Mouse (Mus musculus) olfactory bulb, adult 2 months (tissue): ENCODE measurements around the gene Nup43. TPM values are rescaled to one million over a fixed set of nuclear protein-coding genes. Genes with fewer than 3 reads are reported as not detected.
A peak's percentile ranks its signal among the peaks of the same experiment; 100 is the strongest.

ENCODE experiments used
- H3K27ac ChIP-seq: fragments of 200-500 bp; 2 replicates; pipeline ENCODE4 v1.5.1; 2012; ENCODE audit warnings: low read depth, low read length; ENCODE audit not compliant: insufficient read depth
- H3K4me1 ChIP-seq: fragments of 200-500 bp; 2 replicates; pipeline ENCODE4 v1.6.1; 2012; ENCODE audit warnings: low read length; ENCODE audit not compliant: control insufficient read depth, insufficient read depth
- H3K4me3 ChIP-seq: fragments of 200-500 bp; 2 replicates; pipeline ENCODE4 v1.5.1; 2012; ENCODE audit warnings: mild to moderate bottlenecking, low read depth, low read length, moderate library complexity; ENCODE audit not compliant: insufficient read depth
- CTCF ChIP-seq: fragments of 200-500 bp; IDR thresholded peaks from 2 replicates; pipeline ENCODE4 v1.5.1; 2012; ENCODE audit warnings: low read depth, mild to moderate bottlenecking, low read length, moderate library complexity; ENCODE audit not compliant: insufficient read depth
- POLR2A ChIP-seq: fragments of 200-500 bp; IDR thresholded peaks from 2 replicates; pipeline ENCODE4 v1.6.1; 2012; ENCODE audit warnings: mild to moderate bottlenecking, low read depth, low read length, moderate library complexity; ENCODE audit not compliant: insufficient read depth
- WGBS: fragments of 180-500 bp; shearing (Covaris S2); methylation state at CpG from one replicate; pipeline ENCODE4 v1.1.7; 2018; 5-methylcytosine and 5-hydroxymethylcytosine counted together
- polyA plus RNA-seq: library from polyadenylated mRNA; stranded (reverse); fragments of >200 nt; gene quantifications from 2 replicates; pipeline ENCODE4 v1.2.4, GENCODE M21; 2012; ENCODE audit warnings: low replicate concordance; ENCODE audit not compliant: missing spikeins, insufficient read depth, insufficient read length

Nup43 gene
- polyA plus RNA-seq, 1 experiment, result not detected

DNA sequence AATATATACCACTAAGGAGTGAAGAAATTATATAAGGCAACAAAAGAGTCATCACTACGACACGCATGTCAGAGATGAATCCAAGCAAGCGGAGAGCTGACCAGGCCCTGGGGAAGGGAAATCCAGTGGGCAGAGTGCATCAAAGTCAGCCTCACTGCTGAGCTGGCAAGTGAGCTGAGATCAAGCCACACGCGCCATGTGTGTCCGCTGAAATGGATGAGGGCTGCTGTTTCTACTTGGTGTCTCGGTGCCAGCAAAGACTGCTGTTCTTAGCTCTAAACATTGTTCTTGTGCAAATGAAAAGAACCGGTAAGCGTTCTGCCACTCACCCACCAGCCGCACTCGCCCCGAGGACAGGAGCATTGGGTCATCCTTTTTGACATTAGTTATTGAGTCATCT is 26.9 kb upstream of the Nup43 start:
- TF ChIP-seq POLR2A (no peak), CTCF (no peak)
- WGBS, result 93% methylated on average over 12 of the region's 12 CpGs
- Histone ChIP-seq H3K27ac (no peak overlapping the region), H3K4me3 (no peak overlapping the region), H3K4me1 (no peaks in the 10 kb centered on the region)

DNA sequence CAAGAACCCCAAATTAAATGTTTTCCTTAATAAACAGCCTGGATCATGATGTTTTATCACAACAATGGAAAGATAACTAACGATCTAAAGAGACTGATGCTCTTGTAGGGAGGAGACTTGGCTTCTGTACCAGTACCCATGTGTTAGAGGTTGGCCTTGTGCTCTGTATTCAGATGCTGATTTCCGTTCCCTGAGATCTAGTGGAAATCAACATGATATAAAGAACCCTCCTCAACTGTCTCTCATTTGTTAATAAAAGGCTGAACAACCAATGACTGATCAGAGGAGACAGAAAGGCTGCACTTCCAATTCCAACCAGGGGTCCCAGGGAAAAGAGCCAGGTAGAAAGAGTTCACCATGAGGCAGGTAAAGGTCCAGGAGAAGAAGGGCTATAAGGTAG is 21.4 kb upstream of the Nup43 start:
- no peak overlapping the region for H3K27ac ChIP-seq
- TF ChIP-seq CTCF, result no peak
- no peak overlapping the region for H3K4me3 ChIP-seq
- no peaks in the 10 kb centered on the region for H3K4me1 ChIP-seq
- 33% methylated on average over 2 of the region's 2 CpGs for WGBS

DNA sequence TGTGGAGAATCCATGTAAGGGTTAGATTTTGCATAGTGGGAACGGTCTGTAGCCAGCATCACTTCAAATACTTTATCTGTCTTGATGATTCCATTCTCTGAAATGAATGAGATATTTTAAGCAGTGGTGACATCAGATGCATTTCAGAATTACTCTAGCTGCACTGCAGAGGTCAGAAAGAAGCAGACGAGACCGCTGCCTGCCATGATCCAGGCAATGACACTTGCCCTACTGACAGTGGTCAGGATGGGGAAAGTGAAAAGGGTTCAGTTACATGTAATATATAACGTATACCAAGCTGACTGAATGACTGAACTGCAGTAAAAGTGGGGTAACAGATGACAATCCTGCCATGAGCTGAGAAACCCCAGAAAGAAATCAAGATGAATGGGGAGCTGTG is 18.2 kb upstream of the Nup43 start:
- TF ChIP-seq CTCF, result no peak
- TF ChIP-seq POLR2A, result no peak
- Histone ChIP-seq H3K4me3 (no peak overlapping the region), H3K4me1 (no peaks in the 10 kb centered on the region), H3K27ac (no peak overlapping the region)
- WGBS, result 86% methylated on average over 4 of the region's 4 CpGs

DNA sequence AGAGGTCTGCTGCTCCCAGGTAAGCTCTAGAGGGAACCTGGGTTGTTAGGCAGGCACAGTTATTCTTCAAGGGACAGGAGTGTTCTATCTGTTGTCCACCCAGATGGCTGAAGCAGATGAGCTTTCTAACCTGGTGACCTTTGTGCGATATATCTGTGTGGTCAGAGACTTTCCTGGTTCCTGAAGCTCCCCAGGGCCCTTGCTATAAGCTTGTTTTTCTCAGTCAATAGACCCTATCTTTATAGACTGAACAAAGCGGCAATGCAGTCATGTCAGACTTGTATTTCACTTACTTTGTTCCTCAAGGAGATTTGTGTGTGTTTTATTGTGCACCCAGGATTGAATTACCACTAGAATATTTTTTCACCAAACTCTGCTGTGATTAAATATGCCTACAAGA is 16.2 kb upstream of the Nup43 start:
- H3K27ac ChIP-seq, result no peak overlapping the region
- WGBS, result 97% methylated on average over 2 of the region's 2 CpGs
- TF ChIP-seq POLR2A, result no peak
- TF ChIP-seq CTCF, result no peak
- no peak overlapping the region for H3K4me3 ChIP-seq
- H3K4me1 ChIP-seq, result no peaks in the 10 kb centered on the region

DNA sequence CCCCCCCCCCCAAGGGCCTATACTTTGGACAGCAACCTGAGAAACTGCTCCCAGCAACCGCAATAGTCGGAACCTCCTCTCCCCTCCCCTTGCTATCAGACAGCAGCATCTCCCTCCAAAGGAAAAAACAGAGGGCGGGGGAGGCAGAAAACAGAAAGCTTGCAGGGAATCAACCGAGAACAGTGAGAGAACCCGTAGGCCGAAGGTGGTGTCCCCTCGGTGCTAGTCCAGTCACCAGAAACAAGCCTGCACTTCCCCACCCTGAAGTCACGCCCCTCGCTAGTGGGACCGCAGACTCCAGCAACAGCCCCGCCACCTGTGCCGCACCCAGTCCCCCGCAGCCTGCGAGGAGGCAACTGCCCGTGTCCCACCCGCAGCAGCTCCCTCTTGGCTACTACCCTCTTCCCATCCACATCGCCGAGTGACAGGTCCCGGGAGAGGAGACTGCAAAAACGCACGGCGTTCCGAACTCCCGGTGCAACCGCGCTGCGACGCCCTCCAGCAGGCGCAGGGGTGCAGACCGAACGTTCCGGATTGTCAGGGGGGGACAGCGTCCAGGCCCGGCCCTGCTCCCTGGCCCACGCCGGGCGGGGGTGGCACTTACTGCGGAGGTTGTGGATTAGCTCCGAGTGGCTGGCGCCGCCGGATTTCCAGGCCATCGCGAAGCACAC is 4.7 kb upstream of the Nup43 start:
- WGBS, result under 1% methylated on average over 44 of the region's 44 CpGs
- no peaks in the 10 kb centered on the region for H3K4me1 ChIP-seq

DNA sequence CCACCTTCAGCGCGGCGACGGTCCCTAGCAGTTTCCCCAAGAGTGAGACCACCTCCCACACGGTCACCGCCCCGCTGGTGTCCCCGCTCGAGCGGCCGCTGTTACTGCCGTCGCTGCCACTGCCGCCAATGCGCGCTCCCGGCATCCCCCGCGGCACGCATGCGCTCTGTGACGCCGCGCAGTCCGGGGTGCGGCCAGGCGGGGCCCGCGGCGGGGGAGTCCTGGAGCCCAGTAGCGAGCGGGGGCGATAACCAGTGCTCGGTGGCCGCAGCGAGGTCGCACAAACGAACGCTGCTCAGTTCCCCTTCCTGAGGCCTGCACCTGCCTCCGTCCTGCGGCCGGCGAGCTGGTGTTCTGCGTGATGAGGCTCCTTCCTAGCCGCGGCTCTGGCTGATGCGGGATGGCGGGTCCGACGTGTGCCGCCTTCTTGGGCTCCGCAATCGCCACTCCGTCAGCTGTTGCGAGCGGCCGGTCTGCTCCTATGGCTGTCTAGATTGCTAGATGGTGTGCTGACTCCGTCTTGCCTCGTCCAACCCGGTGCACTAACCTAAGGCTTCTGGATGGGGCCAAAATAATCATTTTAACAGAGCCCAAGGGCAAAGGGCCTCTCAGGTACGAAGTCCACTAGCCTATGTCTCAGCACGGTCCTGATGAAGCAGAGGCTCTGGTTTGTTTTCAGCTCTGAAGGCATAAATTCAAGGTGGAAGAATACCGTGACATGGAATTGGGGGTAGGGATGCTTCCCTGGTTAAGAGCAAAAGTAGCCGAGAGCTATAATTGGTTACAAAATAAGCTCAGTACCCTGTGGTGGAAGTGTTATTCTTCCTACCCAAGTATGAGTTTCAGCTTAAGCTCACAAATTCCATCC is 3.9 kb upstream of the Nup43 start:
- TF ChIP-seq POLR2A (peak; percentile 95), CTCF (0 out of 2 replicates have a peak, but pooled peaks have one; percentile 19)
- H3K4me1 ChIP-seq, result no peaks in the 10 kb centered on the region
- peak overlapping the region; percentile 94 for H3K27ac ChIP-seq
- WGBS, result under 1% methylated on average over 64 of the region's 64 CpGs
- peak overlapping the region; percentile 96 for H3K4me3 ChIP-seq

More for the DNA sequence above, 4.7 kb upstream of the Nup43 start:
- TF ChIP-seq POLR2A, result no peak
- TF ChIP-seq CTCF, result no peak
- H3K4me3 ChIP-seq, result peak overlapping the region; percentile 96
- peak overlapping the region; percentile 68; the same call in 1 of the 2 replicates for H3K27ac ChIP-seq

DNA sequence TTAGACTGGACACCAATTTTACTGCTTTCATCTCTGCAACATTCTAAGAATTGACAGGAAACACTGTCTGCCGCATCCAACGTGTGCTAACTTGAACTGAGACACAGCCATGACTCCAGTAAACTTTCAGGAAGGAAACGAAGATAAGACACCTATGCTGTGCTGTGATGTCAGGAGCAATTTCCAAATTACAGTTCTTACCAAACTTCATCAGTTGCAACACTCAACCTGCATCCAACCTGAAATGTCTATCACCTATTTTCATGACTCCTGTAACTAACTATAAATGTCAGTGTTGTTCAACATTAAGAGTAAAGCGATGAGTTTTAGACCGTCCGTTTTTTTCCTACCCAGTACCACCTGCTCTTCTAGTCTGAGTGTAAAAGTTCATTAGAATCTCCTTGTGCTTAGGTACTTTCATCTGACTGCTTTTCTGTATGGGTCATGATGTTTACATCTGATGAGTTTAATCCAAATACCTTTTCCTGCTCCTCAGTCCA is 3.2 kb upstream of the Nup43 start:
- 56% methylated on average over 6 of the region's 6 CpGs for WGBS

DNA sequence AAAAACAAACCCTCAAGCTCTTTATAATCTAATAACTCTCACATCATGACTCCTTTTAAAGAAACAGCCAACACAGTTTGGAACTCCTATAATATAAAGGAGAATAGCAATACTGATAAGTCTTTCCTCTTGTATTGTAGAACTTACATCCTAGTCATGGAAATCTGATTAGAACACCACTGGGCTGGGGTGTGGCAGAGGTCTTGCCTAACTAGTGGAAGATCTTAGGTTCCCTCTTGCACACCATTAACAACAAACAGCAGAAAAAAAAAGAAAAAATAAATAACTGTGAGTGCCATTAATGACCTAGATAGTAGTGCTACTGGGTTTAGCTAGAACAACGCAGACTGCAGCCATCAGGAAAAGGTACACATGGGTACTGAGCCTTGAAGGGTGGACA is 2.4 kb upstream of the Nup43 start:
- Histone ChIP-seq H3K4me1 (no peaks in the 10 kb centered on the region), H3K4me3 (no peak overlapping the region), H3K27ac (no peak overlapping the region)
- no peak for TF ChIP-seq CTCF
- TF ChIP-seq POLR2A, result no peak
- WGBS, result 93% methylated on average over 1 of the region's 1 CpGs

More for the DNA sequence above, 3.2 kb upstream of the Nup43 start:
- TF ChIP-seq CTCF (no peak), POLR2A (no peak)
- H3K4me1 ChIP-seq, result no peaks in the 10 kb centered on the region
- H3K4me3 ChIP-seq, result no peak overlapping the region
- peak overlapping the region; percentile 94; the same call in 1 of the 2 replicates for H3K27ac ChIP-seq

DNA sequence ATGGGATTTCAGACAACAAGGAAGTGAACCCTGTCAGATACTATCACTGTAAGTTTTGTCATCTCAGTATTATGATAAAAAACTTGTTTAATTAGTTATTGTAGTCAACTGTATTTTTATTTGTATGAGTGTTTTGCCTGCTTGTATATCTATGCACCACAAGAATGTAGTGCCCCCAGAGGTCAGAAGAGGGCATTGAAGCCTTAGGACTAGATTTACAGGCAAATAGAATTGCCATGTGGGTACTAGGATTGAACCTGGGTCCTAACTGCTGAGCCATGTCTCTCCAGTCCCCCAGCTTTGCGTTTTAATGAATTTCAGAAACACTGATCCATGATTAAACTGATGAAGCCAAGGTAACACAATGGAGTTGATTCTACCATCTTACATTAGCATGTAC is 6.4 kb downstream of the Nup43 start:
- 55% methylated on average over 1 of the region's 1 CpGs for WGBS
- H3K4me3 ChIP-seq, result no peak overlapping the region
- TF ChIP-seq CTCF, result no peak
- no peak for TF ChIP-seq POLR2A
- H3K4me1 ChIP-seq, result no peaks in the 10 kb centered on the region
- H3K27ac ChIP-seq, result no peak overlapping the region

DNA sequence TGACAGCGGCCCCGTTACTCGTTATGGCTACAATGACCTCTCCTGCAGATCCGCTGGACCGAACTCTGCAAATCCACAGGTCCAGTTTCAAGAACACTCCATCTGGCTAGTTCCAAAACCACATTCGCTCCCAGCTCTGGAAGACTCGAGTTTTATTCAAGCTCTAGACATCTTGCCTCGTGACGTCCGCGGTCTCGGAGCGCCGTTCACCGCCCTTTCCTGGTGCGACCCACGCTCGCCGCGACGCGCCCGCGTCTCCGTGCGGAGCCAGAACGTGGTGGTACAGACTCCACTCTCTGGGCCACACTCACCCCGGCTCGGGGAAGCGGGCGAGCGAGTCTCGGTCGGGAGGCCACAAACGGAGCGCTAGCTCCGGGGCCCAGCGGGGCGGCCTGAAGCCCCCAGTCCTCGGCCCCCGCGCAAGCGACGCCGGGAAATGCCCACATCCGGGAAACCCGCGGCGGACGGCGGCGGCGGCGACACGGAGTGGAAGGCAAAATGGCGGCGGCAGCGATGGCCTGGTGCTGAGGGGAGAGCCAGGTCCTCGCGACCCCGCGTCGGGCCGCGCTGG is 13.5 kb downstream of the Nup43 start, which contains the start of the genes Pcmt1 and Lats1:
Gene Pcmt1, minus strand, starts transcription at position 406 of the 571 bp plus-strand sequence.
Gene Lats1, plus strand, starts transcription at position 484 of the 571 bp plus-strand sequence.
- Histone ChIP-seq H3K4me1 (peaks cover 8% of the 10 kb centered on the region), H3K4me3 (peak within 1 kb of the TSS; percentile 88), H3K27ac (peak within 1 kb of the TSS; percentile 96)
- under 1% methylated on average over 65 of the region's 65 CpGs for WGBS
- TF ChIP-seq CTCF, result no peak
- peak; percentile 95 for TF ChIP-seq POLR2A
